Mouse (Mus musculus): ENCODE measurements at regions not wholly inside any gene's neighbourhood (a gene's known extent, or its start where the extent isn't known, plus 50 kb on each side); places are given as distances from the start of the nearest gene placed in this dataset.

GRCm38 (mm10) chr2:48545679-48546078, 268.2 kb upstream of the Acvr2a start:
- no peaks in the 10 kb centered on the region for H3K27me3 ChIP-seq (ENCODE audit: insufficient read depth, low read length)
- ATAC-seq (ENCODE audit: extremely low read depth, insufficient number of reproducible peaks, low FRiP score, poor library complexity, severe bottlenecking) = no peak
- DNase-seq (ENCODE audit: low spot score) = no peak
- TF ChIP-seq POLR2AphosphoS5 (IDR thresholded peaks at IDR 0.05; ENCODE audit: insufficient replicate concordance, low read depth, low read length) = no peak
- TF ChIP-seq TAL1 (conservative IDR thresholded peaks at IDR 0.05; ENCODE audit: low read depth, low read length) = no peak
- no peak for TF ChIP-seq GATA2 (IDR thresholded peaks at IDR 0.05; ENCODE audit: borderline replicate concordance, low read depth, low read length)
- no peak for TF ChIP-seq CTCF (IDR thresholded peaks at IDR 0.05; ENCODE audit: low read depth, low read length)
- no peak for TF ChIP-seq GATA1 (IDR thresholded peaks at IDR 0.05; ENCODE audit: borderline replicate concordance, low read length)
- no peaks in the 10 kb centered on the region for H3K9me3 ChIP-seq (replicated peaks)
- H3K4me1 ChIP-seq (ENCODE audit: insufficient read depth, low read depth, low read length) = no peaks in the 10 kb centered on the region
- no peak overlapping the region for H3K4me3 ChIP-seq (ENCODE audit: low read depth, low read length)
- no peaks in the 10 kb centered on the region for H3K36me3 ChIP-seq (replicated peaks)

GRCm38 (mm10) chr2:48546194-48546593, 267.7 kb upstream of the Acvr2a start:
- no peaks in the 10 kb centered on the region for H3K4me1 ChIP-seq (ENCODE audit: insufficient read depth, low read depth, low read length)
- ATAC-seq (ENCODE audit: extremely low read depth, insufficient number of reproducible peaks, low FRiP score, poor library complexity, severe bottlenecking) = no peak
- H3K27me3 ChIP-seq (ENCODE audit: insufficient read depth, low read length) = no peaks in the 10 kb centered on the region
- H3K9me3 ChIP-seq (replicated peaks) = no peaks in the 10 kb centered on the region
- TF ChIP-seq GATA1 (IDR thresholded peaks at IDR 0.05; ENCODE audit: borderline replicate concordance, low read length) = no peak
- no peak for TF ChIP-seq GATA2 (IDR thresholded peaks at IDR 0.05; ENCODE audit: borderline replicate concordance, low read depth, low read length)
- TF ChIP-seq POLR2AphosphoS5 (IDR thresholded peaks at IDR 0.05; ENCODE audit: insufficient replicate concordance, low read depth, low read length) = no peak
- TF ChIP-seq CTCF (IDR thresholded peaks at IDR 0.05; ENCODE audit: low read depth, low read length) = no peak
- H3K36me3 ChIP-seq (replicated peaks) = no peaks in the 10 kb centered on the region
- no peak for DNase-seq (ENCODE audit: low spot score)
- no peak overlapping the region for H3K4me3 ChIP-seq (ENCODE audit: low read depth, low read length)

DNA sequence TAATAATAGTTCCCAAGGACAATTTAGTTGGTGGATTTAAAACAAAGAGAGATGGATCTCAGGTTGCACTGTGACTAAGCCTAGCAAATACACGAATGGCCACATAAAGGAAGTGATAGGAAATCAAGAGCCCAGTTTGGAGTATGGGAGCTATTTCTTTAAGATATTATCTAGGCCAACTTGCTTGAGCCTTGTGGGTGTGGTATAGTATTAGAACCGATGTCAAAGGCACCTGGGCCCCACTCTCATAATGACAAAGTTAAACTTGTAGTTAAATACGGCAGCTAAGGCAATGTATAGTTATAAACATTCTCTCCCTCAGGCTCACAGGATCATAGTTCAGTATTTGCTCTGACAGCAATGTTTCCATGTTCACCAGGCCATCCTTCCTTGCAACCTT, 257.3 kb upstream of the Acvr2a start:
- no peaks in the 10 kb centered on the region for H3K9me3 ChIP-seq (replicated peaks)
- peaks cover 3% of the 10 kb centered on the region; the same call in 1 of the 2 replicates for H3K27me3 ChIP-seq (ENCODE audit: insufficient read depth, low read length)
- no peaks in the 10 kb centered on the region for H3K4me1 ChIP-seq (ENCODE audit: insufficient read depth, low read depth, low read length)
- H3K36me3 ChIP-seq (replicated peaks) = no peaks in the 10 kb centered on the region
- DNase-seq (ENCODE audit: low spot score) = no peak
- no peak for ATAC-seq (ENCODE audit: extremely low read depth, insufficient number of reproducible peaks, low FRiP score, poor library complexity, severe bottlenecking)
- H3K4me3 ChIP-seq (ENCODE audit: low read depth, low read length) = no peak overlapping the region
- TF ChIP-seq GATA1 (IDR thresholded peaks at IDR 0.05; ENCODE audit: borderline replicate concordance, low read length) = no peak
- no peak for TF ChIP-seq GATA2 (IDR thresholded peaks at IDR 0.05; ENCODE audit: borderline replicate concordance, low read depth, low read length)
- TF ChIP-seq CTCF (IDR thresholded peaks at IDR 0.05; ENCODE audit: low read depth, low read length) = no peak
- no peak for TF ChIP-seq POLR2AphosphoS5 (IDR thresholded peaks at IDR 0.05; ENCODE audit: insufficient replicate concordance, low read depth, low read length)
- no peak for TF ChIP-seq TAL1 (conservative IDR thresholded peaks at IDR 0.05; ENCODE audit: low read depth, low read length)

- no peaks in the 10 kb centered on the region for H3K9me3 ChIP-seq (replicated peaks)
- no peak overlapping the region for H3K4me3 ChIP-seq (ENCODE audit: low read depth, low read length)
- no peak for TF ChIP-seq POLR2AphosphoS5 (IDR thresholded peaks at IDR 0.05; ENCODE audit: insufficient replicate concordance, low read depth, low read length)
- no peak for TF ChIP-seq GATA2 (IDR thresholded peaks at IDR 0.05; ENCODE audit: borderline replicate concordance, low read depth, low read length)
- TF ChIP-seq CTCF (IDR thresholded peaks at IDR 0.05; ENCODE audit: low read depth, low read length) = no peak
- TF ChIP-seq GATA1 (IDR thresholded peaks at IDR 0.05; ENCODE audit: borderline replicate concordance, low read length) = no peak
- H3K4me1 ChIP-seq (ENCODE audit: insufficient read depth, low read depth, low read length) = no peaks in the 10 kb centered on the region
- DNase-seq (ENCODE audit: low spot score) (no peak), ATAC-seq (ENCODE audit: extremely low read depth, insufficient number of reproducible peaks, low FRiP score, poor library complexity, severe bottlenecking) (no peak)
- H3K36me3 ChIP-seq (replicated peaks) = no peaks in the 10 kb centered on the region
- H3K27me3 ChIP-seq (ENCODE audit: insufficient read depth, low read length) = peaks cover 3% of the 10 kb centered on the region; the same call in 1 of the 2 replicates
Observed at GRCm38 (mm10) chr2:48557123-48557522, 256.8 kb upstream of the Acvr2a start.

DNA sequence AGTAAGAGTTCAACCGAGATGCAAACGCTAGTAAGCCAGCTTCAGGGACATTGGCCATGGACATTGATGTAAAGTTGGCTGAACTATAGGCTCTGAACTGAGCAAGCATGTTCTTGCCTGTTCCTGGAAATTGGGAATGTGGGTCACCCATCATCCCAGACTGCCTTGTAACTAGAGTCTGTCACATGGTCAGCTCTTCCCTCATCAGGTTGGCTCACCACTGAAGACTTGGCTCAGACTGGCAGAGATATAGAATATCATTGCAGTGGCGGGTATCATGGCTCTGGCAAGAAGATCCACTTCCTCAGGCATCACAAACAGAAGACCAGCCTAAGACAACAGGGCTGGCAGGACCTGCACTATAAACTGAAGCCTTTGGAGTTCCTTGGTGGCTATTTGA, 255.3 kb upstream of the Acvr2a start:
- H3K4me3 ChIP-seq (ENCODE audit: low read depth, low read length) = no peak overlapping the region
- no peaks in the 10 kb centered on the region for H3K4me1 ChIP-seq (ENCODE audit: insufficient read depth, low read depth, low read length)
- ATAC-seq (ENCODE audit: extremely low read depth, insufficient number of reproducible peaks, low FRiP score, poor library complexity, severe bottlenecking) = no peak
- H3K9me3 ChIP-seq (replicated peaks) = no peaks in the 10 kb centered on the region
- H3K27me3 ChIP-seq (ENCODE audit: insufficient read depth, low read length) = no peaks in the 10 kb centered on the region
- TF ChIP-seq GATA1 (IDR thresholded peaks at IDR 0.05; ENCODE audit: borderline replicate concordance, low read length) (no peak), GATA2 (IDR thresholded peaks at IDR 0.05; ENCODE audit: borderline replicate concordance, low read depth, low read length) (no peak), CTCF (IDR thresholded peaks at IDR 0.05; ENCODE audit: low read depth, low read length) (no peak), TAL1 (conservative IDR thresholded peaks at IDR 0.05; ENCODE audit: low read depth, low read length) (no peak), POLR2AphosphoS5 (IDR thresholded peaks at IDR 0.05; ENCODE audit: insufficient replicate concordance, low read depth, low read length) (no peak)
- no peak for DNase-seq (ENCODE audit: low spot score)
- H3K36me3 ChIP-seq (replicated peaks) = no peaks in the 10 kb centered on the region

- no peaks in the 10 kb centered on the region for H3K4me1 ChIP-seq (ENCODE audit: insufficient read depth, low read depth, low read length)
- no peak for ATAC-seq (ENCODE audit: extremely low read depth, insufficient number of reproducible peaks, low FRiP score, poor library complexity, severe bottlenecking)
- no peaks in the 10 kb centered on the region for H3K27me3 ChIP-seq (ENCODE audit: insufficient read depth, low read length)
- no peaks in the 10 kb centered on the region for H3K9me3 ChIP-seq (replicated peaks)
- H3K4me3 ChIP-seq (ENCODE audit: low read depth, low read length) = no peak overlapping the region
- H3K36me3 ChIP-seq (replicated peaks) = no peaks in the 10 kb centered on the region
- no peak for DNase-seq (ENCODE audit: low spot score)
- TF ChIP-seq CTCF (IDR thresholded peaks at IDR 0.05; ENCODE audit: low read depth, low read length) (no peak), GATA1 (IDR thresholded peaks at IDR 0.05; ENCODE audit: borderline replicate concordance, low read length) (no peak), GATA2 (IDR thresholded peaks at IDR 0.05; ENCODE audit: borderline replicate concordance, low read depth, low read length) (no peak), POLR2AphosphoS5 (IDR thresholded peaks at IDR 0.05; ENCODE audit: insufficient replicate concordance, low read depth, low read length) (no peak), TAL1 (conservative IDR thresholded peaks at IDR 0.05; ENCODE audit: low read depth, low read length) (no peak)
Observed at GRCm38 (mm10) chr2:48563636-48564035, 250.3 kb upstream of the Acvr2a start.
